Mouse (Mus musculus): ENCODE measurements around the gene Mctp1.
A peak's percentile ranks its signal among the peaks of the same experiment; 100 is the strongest.

Gene Mctp1

DNA sequence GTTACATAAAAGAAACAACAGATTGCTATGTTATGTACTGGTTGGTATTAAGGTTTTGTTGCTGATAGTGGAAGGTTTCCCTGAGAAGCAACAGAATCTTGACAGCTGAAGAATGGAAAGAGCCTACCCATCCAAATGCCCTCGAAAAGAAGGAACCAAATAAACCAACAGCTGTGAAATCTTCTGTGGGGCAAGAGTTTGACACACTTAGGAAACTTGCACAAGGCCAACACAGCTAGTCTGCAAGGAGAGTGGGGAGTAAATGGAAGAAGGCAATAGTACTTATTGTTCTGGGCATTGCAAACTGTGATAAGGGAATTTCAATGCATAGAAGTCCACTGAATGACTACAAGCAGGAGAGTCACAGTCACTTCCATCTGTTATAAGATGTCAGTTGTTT is 236.2 kb downstream of the Mctp1 start:
- DNase-seq: no peak

DNA sequence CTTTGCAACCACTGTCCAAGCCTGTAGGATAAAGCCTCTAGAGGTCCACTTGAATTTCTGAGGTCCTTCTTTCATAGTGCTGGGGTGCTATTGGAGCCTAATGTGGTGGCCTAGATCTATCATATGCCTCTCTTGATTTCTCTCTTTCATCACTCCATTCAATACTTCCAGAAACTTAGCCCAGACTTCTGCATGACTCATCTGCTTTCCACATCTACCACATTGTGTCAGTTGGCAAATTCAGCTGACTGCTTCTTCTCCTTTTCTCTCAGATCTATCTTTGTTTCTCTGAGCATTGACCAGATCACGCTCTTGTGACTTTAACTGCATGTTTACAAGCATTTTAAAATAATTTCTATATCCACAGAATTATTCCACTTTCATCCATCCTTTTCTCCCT is 249.4 kb downstream of the Mctp1 start:
- no peak for DNase-seq

DNA sequence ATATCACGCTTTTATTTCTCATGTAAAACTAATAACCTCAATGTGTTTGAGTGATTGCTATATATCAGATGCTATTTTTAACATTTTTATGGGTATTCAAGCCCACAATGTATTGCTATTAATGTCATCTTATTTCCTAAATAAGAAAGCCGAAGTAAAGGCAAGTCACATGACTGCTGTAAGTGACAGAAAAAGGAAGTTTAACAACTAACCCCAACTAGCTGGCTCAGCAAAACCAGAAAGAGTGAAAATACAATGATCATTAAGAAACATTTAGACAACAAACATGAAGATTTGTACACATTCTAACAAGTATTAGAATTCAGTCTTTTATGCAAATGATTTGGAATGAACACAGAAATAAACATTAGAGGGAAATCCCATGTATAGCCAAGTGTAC is 253.9 kb downstream of the Mctp1 start:
- DNase-seq: no peak

DNA sequence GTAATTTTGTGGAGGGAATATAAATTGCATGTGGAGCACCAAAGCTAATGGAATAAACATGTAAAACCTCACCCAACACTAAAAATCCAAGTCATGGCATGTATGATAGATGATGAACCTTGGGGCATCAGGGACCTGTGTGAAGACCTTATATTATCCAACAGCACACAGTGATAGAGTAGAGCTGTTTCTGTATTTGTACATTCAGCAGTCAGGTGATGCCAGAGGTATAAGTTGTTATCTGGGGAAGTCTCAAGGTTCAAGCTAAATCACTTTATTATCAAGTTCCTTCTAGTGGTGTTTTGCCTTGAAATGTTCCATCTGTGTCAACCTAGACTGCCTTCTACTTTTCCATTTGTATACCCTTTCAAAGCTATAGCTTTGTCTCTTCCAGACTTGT is 275.2 kb downstream of the Mctp1 start:
- DNase-seq: no peak

DNA sequence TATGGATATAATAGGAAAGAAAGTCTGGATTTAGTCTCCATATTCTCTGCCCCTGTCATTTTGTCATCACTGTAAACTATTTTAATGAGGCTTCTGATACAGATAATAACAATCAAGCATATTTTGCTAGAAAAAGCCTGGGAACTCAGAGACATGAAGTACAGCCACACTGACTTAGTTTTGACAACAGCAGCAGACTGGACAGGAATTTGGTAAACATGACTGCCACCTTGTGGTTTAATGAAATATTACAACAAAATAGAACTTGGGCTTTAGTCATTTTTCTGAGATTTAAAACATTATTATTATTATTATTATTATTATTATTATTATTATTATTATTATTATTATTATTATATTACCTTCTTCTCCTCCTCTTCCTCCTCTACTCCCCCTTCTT is 297.0 kb downstream of the Mctp1 start:
- no peak for DNase-seq

DNA sequence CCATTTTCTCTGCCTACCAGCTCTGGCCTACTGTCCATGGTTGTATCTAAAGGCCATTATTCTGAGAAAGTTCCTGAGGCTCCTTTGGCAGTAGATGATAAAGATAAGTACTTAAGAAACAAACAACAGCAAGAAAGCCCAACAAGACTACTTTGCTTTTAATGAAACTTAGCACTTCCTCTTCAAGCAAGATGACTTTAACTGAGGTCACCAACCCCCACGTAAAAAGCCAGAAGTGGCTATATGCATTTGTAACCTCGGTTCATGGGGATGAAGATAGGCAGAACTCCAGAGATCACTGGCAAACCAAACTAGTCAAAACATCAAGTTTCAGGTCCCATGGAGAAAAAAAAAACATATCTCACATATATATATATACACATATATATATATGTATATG is 305.0 kb downstream of the Mctp1 start:
- DNase-seq: no peak

DNA sequence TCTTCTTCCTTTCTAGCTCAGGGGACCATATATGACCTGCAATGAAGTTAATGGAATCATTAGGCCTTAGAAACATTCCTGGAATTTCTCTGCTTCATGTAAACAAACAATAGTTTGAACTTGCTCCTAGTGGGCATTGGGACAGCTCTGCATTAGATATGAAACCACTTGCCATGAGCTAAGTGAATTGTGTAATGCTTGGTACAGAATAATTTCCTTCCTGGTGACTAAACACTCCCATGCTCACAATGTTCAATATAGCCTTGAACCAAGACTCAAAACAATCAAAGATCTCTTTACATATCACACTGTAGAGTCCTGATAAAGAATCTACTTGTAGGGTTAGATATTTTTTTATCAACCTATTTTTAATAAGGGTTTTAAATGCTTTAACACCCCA is 305.8 kb downstream of the Mctp1 start:
- no peak for DNase-seq

DNA sequence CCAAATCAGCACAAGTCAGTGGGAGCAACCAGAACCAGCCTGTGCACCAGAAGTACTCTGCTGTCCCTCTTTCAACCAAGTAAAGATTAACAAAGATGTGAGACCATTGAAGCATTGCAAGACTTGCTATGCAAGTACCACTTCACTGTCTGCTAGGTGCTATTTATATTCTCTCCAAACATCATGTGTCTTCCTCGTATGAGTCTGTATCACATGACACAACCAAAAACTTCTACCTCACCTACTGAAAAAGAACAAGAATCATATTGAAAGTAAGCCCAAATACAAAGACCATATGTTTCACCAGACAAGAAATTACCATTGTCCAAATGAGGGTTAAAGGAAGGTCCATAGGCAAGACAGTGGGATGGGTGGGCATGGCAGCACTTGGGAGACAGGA is 306.4 kb downstream of the Mctp1 start:
- no peak for DNase-seq

DNA sequence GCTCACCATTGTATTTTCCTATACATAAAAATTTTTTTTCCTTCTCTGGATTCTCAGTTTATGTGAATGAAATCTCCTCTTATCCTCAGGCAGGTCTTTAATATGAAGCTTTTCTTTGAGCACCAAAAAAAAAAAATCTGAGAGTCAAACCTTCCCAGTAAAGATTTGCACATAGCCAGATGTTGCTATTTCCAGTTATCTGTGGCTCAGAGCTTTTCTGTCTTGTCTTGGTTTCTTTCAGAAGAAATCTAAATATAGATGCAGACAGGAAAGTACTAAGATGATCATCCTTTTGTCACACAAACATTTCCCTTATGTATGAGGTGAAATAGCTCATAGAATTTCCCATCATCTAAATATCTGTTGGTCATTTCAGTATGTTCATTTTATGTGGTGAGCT is 349.7 kb downstream of the Mctp1 start:
- no peak for DNase-seq

DNA sequence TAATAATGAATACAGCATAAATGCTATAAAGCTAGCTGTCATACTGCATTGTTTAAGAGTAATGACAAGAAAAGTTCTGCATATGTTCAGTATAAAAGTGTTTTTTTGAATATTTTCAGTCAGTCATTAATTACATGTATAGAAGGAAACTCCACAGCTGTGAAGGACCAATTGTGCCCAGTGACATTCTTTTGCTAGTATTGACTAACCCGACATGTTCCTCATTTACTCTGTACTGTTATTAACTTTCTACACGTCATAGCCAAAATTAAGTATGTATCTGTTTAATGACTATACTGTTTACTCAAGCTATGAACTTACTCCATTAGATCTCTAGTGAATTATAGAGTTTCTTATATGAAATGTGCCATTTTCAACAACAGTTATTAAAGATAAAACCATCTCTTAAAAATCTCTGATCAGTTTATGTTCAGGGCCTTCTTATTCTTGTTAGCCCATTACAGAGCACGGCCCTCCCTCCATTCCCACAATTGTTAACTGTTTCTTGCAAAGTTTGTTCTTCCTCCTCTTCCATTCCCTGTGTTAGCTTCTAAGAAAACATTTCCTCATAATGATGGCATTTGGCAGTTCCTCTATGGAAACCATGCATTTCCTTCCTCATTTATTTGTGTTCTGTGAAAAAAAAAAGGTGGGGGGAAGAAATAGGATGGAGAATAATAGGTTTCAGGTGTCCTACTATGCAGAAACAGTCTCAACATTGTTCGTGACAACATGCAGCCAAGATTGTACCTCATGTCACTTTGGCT is 366.5 kb downstream of the Mctp1 start:
- DNase-seq: no peak

DNA sequence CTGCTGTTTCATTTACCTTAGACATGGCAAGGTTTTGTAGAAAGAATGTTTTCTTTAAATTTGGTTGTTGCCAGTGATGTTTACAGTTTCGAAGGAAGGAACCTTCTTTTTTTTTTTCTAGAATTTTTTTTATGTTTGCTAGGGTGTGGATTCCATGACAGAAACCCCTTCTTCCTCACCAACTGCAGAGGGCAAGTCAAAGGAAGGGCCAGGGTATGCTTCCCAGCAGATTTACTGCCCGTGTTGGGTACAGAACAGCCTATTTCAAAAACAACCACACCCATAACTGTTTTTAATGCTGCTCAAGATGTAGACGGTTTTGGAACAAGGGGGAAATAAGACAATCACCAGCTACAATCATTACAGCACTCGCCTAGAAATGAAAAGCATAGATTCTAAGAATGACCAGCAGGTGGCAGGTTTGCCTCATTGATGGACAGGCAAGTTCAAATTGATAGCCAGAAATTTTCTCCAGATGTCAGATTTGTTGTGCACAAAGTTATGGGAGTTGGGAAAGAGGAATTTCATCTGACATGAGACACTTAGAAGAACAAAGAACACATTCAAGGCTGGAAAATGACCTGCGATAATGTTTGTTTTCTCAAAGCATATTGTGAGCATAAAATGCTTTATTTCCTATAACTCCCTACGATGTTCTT is 375.6 kb downstream of the Mctp1 start:
- DNase-seq: peak; percentile 4

DNA sequence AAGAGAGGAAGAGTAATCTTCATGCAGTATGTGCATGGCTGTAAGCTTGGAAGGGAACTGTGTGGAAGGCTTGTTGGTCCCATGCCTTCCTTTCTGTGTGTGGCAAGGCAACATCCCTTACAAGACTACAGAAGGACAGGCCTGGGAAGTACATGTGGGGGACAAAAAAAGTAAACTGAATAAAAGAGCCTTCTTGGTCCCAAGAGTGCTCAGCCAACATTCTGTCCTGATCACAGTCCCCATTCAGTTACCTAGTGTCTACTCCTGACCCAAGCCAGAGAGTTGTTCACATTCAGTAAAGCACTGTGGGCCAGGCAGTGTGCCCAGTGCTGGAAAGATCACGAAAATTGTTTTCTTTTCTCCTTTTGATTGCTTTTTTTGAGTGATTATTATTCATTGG is 415.3 kb downstream of the Mctp1 start:
- no peak for DNase-seq

DNA sequence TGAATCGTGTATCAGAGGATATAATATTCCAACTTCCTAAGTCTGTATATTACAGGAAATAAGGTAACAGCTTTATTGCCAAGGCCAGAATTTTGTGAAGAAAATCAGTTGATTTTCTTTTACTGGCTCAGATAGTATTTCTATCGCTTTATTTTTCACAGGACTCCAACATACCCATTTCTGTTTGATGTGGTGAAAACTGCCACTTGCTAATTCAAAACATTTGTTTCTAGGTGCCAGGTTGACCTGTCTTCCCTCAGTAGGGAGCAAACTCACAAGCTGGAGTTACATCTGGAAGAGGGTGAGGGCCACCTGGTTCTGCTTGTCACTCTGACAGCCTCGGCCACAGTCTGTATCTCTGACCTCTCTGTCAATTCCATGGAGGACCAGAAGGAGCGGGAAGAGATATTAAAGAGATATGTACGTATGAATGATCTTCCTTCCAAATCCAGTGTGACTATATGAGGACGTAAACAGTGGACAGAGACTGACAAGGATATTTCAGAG is 416.8 kb downstream of the Mctp1 start:
- DNase-seq: no peak

DNA sequence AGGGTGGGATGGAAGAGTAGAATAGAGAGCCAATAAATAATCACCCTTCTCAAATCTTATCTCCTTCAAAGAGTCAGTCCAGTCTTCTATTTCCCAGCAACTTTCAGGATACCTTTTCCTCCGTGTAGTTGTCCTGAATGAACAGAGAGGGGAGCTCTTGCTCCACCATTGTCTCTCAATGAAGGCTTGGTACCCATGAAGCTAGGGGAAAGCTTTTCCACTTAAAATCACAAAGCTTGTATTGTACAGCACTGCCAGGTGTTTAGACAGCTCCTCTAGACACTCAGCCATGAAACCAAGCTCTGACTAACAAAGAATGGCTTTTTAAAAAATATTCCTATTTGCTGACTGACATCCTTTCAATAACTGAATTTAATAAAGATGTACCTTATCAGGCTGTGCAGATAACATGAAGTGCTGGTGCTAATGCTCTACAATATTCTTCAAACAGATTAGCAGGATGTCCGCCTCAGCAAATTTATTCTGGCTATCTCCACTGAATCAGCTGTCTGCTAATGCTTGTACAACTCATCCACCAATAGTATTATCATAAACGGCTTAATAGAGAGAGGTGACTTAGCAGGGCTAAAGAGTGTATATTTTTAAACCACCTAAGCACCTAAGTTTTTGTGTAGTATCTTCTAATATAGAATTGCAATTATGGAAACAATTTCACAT is 417.9 kb downstream of the Mctp1 start:
- DNase-seq: no peak

DNA sequence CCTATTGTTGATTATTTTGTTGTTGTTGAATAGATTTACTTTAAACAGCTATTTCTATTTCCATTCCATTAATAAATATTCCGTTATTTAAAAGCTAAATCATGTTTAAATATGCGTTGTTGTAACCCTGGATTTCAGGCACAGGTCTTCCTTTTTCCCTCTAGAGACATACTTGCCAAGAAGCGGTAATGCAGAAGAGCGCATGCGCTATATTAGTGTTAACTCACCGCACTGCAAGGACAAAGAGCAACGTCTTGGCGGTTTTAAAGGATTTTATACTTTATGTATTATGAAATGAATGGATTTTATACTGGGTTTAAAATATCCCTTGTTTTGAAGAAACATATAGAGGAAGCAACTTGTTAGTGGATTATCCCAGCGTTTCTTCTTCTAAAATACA is 418.6 kb downstream of the Mctp1 start:
- no peak for DNase-seq

DNA sequence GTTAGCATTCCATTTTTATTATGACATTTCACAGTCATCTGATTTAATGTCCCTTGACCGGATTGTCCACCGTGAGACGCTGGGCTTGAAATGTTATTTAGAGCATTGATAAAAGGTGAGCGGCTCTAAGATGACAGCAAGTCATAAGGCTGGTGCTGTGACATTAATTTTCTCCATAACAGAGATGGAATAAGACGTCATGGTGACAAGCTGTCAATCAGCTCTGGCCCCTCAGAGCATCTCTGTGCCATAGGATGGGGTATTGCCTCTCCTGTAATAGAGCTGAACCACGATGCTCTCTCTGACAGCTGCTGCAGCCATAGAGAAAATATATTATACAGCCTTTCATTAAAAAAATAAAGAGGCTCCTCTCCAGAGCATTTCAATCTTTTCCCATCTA is 419.5 kb downstream of the Mctp1 start:
- no peak for DNase-seq

DNA sequence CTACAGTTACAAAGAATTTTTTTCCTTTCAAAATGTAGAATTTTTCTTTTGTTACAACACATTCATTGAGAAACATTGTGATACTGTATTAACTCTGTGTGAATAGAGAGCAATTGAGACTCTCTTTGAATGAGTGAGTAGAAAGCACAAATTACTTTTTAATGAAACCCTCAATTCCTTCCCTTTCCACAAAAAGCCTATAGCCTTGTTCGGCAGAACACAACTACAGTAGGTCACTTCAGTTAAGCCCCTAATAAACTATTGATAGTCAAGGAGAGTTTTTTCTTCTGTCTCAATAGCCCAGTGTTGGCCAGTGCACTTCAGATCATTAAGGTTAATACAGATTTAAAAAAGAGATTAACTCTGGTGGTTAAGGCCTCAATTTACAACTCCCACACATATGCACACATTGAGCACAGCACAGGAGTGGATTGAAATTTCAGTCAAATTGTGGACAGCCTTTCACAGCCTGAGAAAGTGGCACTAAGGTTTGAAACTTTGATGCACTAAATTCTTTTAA is 424.6 kb downstream of the Mctp1 start:
- DNase-seq: no peak

DNA sequence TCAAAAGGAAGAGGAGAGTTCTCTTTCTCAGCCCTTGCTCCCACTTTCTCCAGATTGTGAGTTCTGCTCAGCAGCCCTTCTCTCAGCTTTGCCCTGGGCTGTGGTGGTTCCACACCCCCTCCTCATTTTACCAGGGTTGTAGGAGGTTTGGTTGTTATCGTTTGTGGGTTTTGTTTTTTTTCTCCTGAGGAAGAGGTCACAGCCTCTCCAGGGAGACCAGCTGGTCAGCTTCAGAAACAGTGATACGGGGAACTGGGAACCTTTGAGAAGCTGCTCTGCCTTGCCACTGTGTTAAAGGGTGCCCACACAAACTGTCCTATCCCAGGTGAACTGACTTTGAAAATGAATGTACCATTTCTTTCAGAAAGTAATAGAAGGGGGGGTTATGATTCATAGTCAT is 425.5 kb downstream of the Mctp1 start:
- DNase-seq: no peak

DNA sequence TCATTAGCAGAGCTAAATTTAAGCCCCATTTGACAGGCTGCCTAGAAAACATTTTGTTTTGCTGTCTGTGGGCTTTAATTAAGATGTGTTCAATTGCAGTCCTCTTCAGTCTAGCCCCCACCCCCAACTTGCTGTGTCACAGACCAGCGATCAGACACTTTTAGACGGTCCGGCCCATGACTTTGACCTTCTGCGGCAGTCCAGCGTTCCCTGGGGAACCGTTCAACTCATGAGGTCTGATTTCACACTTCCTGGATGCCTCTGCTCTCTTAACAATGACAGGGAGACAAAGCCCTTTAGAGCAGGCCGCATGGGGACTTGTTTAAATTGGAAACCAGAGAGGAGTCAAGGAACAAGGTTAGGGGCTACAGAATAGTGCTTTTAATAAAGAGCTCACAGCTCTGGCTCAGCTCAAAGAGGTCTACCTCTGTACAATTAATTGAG is 426.2 kb downstream of the Mctp1 start:
- DNase-seq: no peak

DNA sequence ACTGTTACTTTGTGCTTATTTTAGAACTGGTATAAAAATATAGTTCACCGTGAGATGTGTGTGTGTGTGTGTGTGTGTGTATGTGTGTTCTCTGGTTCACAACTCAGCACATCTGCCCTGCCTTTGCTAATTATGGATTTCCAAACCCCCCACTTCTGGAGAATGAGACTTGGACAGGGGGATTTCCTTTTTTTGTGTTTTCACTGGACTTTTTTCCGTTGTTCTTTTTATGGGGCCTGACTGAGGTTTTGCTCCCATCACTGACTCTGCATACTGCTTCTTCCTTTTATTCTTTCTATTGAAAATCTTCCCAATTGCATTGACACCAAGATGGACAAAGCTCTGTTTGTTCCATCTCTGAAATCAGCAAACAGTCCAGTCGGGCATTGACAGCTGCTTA is 438.7 kb downstream of the Mctp1 start:
- no peak for DNase-seq

DNA sequence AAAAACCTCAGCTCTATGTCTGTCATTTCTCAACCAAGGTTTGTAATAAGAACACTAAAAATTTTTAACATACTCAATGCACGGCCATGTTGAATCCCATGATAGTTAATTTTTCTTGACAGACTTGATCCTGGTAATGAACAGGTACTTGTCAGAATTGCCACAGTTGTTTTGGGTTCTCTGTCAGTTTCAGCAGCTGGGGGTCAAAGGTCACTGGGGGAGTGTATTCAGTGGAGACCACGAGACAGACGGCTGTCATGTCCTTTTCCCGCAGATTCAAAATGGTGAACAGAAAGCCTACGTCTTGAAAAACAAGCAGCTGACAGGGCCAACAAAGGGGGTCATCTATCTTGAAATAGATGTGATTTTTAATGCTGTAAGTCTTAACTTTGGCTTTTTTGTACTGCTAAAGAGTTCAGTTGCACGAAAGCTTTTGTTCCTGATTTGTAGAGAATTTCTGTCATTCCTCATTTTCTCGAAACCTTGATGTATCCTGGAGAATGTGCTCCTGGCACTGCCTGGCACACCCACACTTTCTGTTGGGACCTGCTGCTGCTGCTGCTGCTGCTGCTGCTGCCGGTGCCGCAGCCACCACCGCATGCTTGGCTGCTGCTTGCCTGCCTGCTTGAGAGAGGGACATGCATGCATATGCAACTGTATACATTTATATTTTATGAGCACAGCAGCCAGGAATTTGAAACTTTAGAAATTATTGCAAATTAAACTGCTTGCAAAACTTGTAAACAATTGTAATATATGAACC is 440.8 kb downstream of the Mctp1 start:
- no peak for DNase-seq

DNA sequence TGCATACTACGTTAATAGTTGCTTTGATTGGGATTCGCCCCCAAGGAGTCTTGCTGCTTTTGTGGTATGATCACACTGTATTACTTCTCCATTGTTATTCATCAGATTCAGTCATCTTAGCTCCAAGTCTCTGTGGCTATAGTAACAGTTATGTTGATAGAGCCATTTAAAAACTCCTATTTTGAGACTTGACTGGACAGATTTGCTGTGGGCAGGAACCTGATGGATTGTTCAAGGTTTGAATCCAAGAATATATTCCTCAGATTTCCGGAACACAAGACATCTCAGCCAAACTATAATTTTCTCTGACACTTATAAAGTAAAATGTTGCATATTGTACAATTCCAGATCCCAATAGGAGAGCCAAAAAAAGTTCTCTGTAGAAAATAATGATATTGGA is 443.4 kb downstream of the Mctp1 start:
- DNase-seq: no peak

DNA sequence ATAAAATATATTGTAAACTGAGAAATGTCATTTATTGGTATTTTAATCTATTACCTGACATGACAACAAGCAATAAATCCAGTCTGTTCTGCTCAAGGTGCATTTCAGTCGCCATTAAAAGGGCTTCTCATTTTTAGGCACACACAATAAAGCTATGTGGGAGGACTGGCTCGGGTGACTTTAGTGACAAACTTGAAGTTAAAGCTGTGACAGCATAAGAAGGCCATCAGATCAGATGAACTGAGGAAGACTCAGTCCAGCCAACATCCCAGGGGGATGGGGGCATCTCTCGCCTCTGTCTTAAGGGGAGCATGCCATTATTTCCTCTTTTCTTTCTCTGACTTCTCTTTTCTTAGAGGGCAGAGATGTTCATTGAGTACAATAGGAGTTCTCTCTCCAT is 453.7 kb downstream of the Mctp1 start:
- DNase-seq: no peak
